Mouse (Mus musculus): ENCODE results near the gene Grrp1.

Gene Grrp1

DNA sequence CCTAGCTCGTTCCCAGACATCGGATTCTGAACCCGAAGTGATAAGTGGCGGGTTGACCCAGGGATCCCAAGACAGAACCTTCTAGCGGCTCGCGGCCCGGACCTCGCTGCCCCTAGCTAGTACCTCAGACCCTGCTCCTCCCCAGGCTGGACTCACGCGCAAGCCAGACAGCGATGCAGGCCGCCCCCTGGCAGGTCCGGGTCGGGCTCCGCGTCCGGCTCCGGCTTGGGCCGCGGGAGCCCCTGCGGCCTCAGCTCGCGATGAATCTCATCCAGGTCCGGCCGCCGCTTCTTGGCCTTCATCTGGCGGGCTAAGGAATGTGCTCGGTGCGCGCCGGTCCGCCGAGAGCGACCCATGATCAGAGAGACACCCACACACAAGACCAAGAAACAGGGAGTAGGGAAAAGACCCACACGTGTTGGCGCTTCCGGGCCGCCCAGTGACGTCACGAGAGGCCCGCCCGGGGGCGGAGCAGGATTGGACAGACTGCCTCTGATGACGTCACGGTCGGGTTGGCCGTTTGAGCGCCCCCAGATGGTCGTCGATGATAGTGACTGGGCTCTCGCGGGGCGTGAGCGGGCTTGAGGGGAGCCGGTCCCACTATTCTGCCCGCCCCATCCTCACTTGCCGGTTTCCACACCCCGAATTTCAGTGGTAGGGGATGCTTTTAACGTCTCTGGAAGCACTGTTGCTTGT lies 8.6 kb downstream of the Grrp1 start, which contains the start of gene Zfp593:
Gene Zfp593, minus strand, starts transcription at position 445 of the 696 bp plus-strand sequence.
- in situ Hi-C loops (cut with MboI) = no loop called here

DNA sequence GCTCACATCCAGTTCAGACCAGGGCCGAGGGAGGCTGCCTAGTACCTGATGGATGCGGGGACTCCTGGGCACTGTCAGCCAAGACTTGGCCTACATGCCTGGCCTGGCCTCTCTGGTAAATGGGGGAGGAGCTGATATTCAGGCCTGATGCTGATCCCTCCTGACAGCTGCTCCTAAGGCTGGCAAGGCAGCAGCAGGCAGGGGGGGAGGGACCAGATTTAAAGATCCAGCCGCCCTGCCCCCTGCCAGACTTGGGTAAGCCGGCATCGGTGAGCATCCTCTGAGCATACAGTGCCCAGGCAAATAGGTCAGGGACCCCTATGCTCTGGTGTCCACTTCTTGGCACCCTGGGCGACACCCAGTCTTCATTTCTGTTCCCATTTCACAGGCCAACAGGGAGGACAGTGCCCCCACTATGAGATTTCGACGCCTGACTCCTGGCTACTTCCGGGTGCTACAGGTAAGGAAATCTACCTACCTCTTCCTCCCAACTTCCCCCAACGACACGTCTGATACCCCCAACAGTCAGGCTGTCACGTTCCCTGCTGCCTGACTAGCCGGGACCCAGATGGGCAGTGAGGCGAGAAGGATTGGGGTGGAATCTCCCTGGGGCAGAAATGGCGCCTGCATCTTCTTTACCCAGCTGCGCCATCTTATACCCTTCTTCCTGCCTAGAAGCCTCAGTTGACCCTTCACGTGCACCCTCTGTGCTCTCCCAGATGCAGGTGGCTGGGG lies 10.2 kb downstream of the Grrp1 start, which contains the start of gene E130218I03Rik:
Gene E130218I03Rik, plus strand, starts transcription at position 147 of the 735 bp plus-strand sequence.
- in situ Hi-C loops (cut with MboI) = no loop called here

DNA sequence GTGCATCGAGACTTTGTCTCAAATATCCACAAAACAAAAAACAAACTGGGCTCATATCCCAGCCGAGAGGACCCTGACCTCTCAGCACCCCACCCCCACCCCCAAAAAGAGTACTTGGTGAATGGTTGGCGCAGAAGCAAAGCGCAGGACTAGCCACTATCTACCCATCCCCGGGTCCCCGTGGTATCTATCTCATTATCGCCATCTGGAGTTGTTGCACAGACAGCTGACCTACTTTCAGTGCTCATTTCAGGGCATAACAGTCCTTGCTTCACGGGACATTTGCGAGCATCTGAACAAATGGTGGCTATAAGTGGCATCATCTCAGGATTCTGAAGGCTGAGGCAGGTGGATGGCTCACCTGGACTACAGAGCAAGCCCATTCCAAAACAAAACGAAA lies 15.2 kb downstream of the Grrp1 start:
- in situ Hi-C loops (cut with MboI) = no loop called here

DNA sequence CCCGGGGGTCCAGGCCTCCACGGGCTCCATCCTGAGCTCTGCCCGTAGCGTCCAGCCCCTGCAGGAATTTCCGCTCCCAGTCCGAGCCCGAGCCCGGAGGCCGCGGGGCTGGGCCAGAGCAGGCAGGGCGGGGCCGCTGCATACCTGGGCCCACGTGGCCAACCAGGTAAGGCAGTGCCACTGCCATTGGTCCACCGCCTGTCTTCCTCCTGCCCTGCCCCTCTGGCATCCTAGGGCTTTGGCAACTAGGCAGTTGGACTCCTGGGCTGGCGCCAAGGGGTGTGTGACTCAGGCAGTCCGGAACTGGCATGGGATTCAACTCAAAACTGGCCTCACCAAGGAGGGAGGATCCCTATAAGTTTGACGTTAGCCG lies 15.6 kb downstream of the Grrp1 start, which contains the start of gene Cnksr1:
Gene Cnksr1, minus strand, starts transcription at position 121 of the 373 bp plus-strand sequence.
- in situ Hi-C loops (cut with MboI) = no loop called here

DNA sequence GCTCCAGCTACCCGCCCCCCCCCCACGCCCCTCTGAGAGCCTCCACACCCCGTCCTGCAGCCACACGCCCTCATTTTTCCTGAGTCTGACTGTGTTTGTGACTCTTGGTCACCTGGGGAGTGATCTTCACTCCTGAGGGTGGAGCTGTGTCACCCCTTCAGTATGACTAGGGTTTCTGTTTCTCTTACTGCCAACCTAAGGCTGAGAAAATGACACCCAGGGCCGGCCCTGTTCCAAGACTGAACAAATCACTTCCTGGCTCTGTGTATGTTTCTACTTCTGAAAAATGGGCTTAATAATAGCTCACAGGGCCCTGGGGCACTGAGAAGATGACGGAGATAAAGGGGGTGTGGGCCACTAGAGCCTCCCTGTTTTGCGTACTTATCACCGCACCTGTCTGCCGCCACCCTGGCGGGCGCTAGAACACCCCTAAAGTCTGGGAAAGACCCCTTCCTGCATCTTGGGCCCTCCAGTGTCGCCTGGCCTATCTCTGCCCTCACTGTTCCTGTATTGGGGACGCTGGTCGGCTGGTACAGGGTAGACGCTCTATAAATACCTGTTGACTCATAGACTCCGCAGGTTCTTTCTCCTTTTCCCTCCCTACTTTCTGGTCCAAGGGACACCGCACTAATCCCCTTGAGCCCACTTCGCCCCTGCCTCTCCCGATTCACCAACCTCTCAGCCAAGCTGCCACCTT lies 16.2 kb downstream of the Grrp1 start:
- in situ Hi-C loops (cut with MboI) = no loop called here

DNA sequence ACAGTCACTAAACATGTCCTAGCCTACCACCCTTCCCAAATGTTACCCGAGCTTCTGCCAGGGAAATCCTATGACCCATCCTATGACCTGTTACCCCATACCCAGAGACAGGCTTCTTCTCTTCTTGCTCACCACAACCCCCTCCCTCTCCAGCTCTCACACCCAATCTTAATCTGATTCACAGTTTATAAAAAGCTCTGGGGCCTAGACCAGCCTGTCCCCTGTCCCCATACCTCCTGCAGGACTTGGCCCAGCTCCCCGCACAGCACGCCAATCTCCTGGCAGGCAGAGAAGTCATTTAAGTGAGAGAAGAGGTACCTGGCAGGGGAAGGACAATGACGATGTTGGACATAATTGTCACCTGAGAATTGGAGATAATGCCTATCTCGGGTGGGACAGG lies 19.0 kb downstream of the Grrp1 start:
- in situ Hi-C loops (cut with MboI) = no loop called here

DNA sequence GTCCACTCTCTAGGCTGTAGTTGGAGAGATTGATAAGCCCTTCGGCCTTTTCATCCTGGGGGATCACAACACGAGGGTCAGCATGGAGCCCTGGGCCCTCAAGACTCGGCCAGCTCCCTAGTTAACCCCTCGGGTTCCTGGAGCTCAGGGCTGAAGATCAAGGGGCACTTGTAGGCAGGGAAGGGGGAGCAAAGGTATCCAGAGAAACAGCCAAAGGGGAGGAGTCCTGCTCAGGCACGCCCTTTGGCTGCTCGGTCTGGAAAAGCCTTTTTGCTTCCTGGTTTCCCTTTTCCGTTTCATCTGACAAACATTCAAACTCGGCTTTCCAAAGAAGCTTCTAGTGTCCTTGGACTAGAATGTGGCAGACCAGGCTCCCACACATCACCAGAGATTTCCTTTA lies 23.5 kb downstream of the Grrp1 start:
- in situ Hi-C loops (cut with MboI) = no loop called here

DNA sequence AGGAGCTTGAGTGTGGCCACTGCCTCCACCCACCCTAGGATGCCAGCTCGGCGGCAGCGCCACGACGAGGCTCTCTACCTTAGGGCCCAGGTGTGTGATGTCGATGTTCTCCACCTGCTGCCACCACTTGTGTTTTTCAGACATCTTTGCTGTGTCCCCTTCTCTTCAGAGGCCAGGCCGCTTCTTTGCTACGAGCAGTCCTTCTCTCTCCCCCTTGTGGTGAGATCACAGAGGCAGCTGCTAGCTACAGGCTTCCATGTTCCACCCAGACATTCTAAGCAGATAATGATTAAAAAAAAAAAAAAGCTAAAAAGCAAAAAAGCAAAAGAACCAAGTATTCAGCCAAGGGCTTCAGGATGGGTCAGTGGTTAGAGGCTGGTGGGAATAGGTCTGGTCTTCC lies 26.7 kb downstream of the Grrp1 start, which contains the start of gene Catsper4:
Gene Catsper4, minus strand, starts transcription at position 190 of the 400 bp plus-strand sequence.
- in situ Hi-C loops (cut with MboI) = no loop called here

DNA sequence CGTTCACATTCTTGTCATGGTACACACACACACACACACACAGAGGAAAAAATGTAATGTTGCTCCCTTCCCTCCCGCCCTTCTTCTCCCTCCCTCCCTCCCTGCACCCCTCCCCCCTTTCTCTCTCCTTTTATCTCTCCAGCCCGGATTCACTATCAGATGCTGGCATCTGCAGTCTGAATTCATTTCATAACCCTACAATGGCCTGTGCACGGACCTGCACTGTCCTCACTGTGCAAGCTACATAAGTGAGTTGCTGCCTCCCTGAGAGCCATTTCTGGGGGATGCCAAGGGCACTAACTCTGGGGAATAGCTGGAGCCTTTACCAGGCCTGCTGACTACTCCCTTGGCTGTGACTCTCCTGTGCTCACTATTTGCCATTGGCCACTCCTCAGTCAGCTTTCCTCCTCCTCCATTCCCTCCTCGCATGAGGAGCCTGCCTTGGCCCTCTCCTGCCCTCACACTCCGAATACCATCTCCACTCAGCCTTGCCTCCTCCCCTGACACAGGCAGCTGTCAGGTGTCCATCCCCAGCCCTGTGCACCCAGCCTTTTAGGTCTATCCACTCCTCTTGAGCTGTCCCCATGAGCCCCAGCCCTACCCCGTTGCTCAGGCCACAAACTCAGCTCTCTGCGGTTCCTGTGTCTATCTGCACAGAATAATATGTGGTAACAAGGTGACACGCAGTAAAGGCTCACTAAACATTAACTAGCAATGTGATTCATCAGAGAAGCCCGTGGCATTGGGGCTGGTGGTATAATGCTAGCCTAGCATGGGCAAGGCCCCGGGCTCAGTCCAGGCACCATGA lies 30.9 kb downstream of the Grrp1 start:
- in situ Hi-C loops (cut with MboI) = no loop called here

DNA sequence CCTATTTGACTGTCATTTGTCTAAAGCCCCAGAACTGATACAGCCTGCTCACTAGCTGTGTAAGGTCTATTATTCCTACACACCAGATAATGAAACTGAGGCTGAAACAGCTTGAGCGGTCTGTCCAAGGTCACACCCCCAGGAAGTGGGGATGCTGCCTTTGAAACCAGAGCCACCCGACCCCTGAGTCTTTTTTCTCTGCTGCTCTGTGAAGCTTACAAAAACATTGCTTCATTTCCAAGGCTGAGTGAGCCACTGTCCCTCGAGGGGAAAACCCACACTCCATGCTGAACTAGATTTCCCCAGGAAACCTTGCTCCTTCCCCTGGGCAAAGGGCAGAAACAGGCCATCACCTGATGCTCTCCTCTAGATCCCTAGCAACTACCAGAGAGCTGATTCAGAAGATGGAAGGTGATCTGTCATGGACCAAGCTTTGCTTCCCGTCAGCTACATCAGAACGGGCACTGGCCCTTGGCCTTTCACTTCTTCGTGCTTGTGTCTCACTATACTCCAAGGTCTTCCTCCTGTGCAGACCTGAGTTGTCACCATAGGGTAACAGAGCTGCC lies 47.3 kb downstream of the Grrp1 start:
- in situ Hi-C loops (cut with MboI) = no loop called here

DNA sequence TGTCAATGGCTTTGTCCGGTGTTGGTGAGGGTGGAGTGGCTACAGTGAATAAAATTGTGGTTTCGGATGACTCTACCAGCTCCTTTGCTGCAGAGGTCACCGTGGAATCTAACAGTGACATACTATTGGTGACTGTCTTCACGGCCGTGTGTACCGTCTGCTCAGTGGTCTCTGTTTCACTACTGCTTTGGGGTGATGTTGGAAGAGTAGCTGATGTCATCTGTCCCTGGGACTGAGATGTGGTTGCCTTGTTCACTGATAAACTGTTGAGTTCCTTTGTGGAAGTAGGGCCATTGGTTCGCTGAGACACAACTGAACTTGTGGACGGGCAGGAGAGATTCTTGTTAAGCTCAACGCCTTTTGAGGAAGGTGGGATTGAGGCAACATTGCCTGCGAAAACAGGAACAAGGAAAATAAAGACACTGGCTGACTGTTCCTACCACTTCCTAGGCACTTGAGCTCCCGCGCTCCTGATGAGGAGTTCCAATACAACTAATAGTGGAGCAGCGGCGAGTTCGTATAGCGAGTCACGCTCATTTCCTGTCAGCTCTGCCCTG lies 50.5 kb downstream of the Grrp1 start:
- in situ Hi-C loops (cut with MboI) = no loop called here

DNA sequence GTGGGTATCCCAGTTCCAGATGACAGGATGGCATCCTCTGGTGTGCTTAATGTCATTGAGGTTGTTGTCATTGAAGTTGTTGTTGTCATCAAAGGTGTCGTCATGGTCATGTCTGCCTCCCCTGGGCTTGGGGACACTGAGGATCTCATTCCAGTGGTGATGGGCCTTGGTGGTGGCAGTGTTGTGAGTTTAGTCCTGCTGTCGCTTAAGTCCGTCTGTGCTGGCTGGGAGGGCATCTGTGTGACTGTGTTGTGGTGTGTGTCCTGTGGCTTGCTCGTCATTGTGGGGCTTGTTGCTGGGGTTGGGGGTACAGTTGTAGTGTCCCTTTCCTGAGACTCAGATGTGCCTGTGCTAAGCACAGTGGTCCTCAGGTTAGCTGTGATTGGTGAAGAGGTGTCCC lies 51.0 kb downstream of the Grrp1 start, which contains the start of gene Gm7534:
Gene Gm7534, minus strand, starts transcription at position 101 of the 400 bp plus-strand sequence.
- in situ Hi-C loops (cut with MboI) = no loop called here
